ENCODE assay signal across 8 mouse cellular contexts in the genomic region with DNA sequence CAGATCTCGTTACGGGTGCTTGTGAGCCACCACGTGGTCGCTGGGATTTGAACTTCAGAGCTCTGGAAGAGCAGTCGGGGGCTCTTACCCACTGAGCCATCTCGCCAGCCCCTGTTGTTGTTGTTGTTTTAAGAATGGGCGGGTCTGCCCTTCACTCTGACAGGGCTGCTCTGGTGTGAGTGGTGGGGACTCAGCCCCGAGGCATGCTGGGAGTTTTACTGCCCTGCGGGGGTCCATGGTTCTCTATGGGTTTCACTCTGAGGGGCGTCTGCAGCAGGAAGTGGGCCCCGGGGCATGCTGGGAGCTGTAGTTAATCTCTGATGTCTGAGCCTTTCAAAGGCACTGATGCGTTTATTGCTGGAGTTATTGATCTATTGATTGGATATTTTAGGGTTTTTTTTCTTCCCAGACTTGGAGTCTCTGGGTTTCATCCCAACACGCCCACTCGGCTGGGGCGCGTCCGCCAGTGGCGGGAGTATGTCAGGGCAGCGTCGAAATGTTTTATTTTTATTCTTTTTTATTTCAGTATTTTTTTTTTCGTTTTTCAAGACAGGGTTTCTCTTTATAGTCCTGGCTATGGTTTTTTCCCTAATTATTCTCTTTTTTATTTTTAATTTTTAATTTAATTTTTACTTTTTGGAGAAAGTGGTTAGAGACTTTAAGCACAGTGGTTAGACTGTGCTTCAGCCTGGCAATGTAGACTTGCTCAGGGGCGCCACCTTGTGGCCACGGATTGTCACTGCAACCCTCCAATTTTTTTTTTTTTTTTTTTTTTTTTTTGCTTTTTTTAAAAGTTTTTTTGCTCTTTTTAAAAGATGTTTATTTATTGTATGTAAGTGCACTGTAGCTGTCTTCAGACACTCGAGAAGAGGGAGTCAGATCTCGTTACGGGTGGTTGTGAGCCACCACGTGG. TPM values are rescaled to one million over a fixed set of nuclear protein-coding genes. Genes with fewer than 3 reads are reported as not detected.
A peak's percentile ranks its signal among the peaks of the same experiment; 100 is the strongest.
DNase-seq lines count a peak whose midpoint lies in the region; ATAC-seq and TF ChIP-seq lines count a peak whose summit lies in the region.
"Not testable (repeated sequence)": the region's sequence is repeated elsewhere in the genome, so short reads cannot be mapped to it uniquely, and the experiment has no call there.

No protein-coding gene starts in this region.

- CTCF ChIA-PET in Patski (lab: Charles Lee), result not testable (repeated sequence)

- POLR2A ChIA-PET in Patski (lab: Charles Lee), result not testable (repeated sequence)

- H3K27me3 ChIP-seq in Patski; hindbrain, embryonic 16.5 days (replicated peaks; ENCODE audit: control insufficient read depth, insufficient read depth, low read length): not testable (repeated sequence)

- intact Hi-C loops in left cerebral cortex, postnatal 25 days (cut with DNase I), result not testable (repeated sequence)

- not testable (repeated sequence) for DNase-seq in Patski (ENCODE audit: low read depth, low spot score)
- peak; percentile 55 to 69 for DNase-seq in cerebellum, postnatal 36 days
- DNase-seq in frontal cortex, postnatal 14 days (ENCODE audit: low spot score in 2 of 2), result peak; percentile 80 to 87
- peak; percentile 76 to 84 for DNase-seq in left cerebral cortex, postnatal 25 days (ENCODE audit: low spot score in 2 of 2)
- DNase-seq in mesoderm, embryonic 11.5 days (ENCODE audit: low read depth, low spot score), result peak; percentile 100
- peak; percentile 78 for DNase-seq in right cerebral cortex, postnatal 25 days
- DNase-seq in urinary bladder, postnatal 4 days (ENCODE audit: low spot score in 2 of 2), result peak; percentile 78 to 96

- not testable (repeated sequence) for H3K9ac ChIP-seq in hindbrain, embryonic 16.5 days (ENCODE audit: low read depth, low read length)

- peaks cover 23% of the 10 kb centered on the region for H3K9me3 ChIP-seq in hindbrain, embryonic 16.5 days (ENCODE audit: control insufficient read depth, low read length)

- H3K36me3 ChIP-seq in hindbrain, embryonic 16.5 days (ENCODE audit: control insufficient read depth, insufficient read depth, low read length), result peaks cover 30% of the 10 kb centered on the region

- WGBS in hindbrain, embryonic 16.5 days, result 45% methylated on average over 27 of the region's 27 CpGs

- in situ Hi-C loops in Patski (cut with MboI; ENCODE audit: low pct_unique_long_range_greater_than_20kb), result not testable (repeated sequence)

- not testable (repeated sequence) for H3K27ac ChIP-seq in hindbrain, embryonic 16.5 days (ENCODE audit: low read depth, low read length)

- 0 out of 2 replicates have a peak overlapping the region, but pooled peaks have one; percentile 3 for H3K4me2 ChIP-seq in hindbrain, embryonic 16.5 days (ENCODE audit: low read length)

- peak overlapping the region; percentile 1; the same call in 1 of the 2 replicates for H3K4me3 ChIP-seq in hindbrain, embryonic 16.5 days (ENCODE audit: low read length)

- TF ChIP-seq CTCF in Patski (IDR thresholded peaks at IDR 0.05), result not testable (repeated sequence)

- not testable (repeated sequence) for H3K4me1 ChIP-seq in hindbrain, embryonic 16.5 days (ENCODE audit: control insufficient read depth, insufficient read depth, low read depth, low read length)

- peak; percentile 10 for ATAC-seq in Patski
- peak; percentile 74 for ATAC-seq in hindbrain, embryonic 16.5 days

RNA-seq across cellular contexts. Expression of gene Gm21887, which starts 8.1 kb away (rescaled TPM):
- polyA plus RNA-seq in Patski (2021), result 110 TPM
- polyA plus RNA-seq in hindbrain, embryonic 16.5 days (2015; fragmentation: Nextera tagmentation; extraction: Ambion mirVana), result 91.3 and 180 TPM in 2 replicates
- 100 to 1,000 TPM; 175 to 177 TPM for total RNA-seq in left cerebral cortex, postnatal 25 days (2021)
